24 mouse cellular contexts compared by ENCODE assay signal in the genomic region with DNA sequence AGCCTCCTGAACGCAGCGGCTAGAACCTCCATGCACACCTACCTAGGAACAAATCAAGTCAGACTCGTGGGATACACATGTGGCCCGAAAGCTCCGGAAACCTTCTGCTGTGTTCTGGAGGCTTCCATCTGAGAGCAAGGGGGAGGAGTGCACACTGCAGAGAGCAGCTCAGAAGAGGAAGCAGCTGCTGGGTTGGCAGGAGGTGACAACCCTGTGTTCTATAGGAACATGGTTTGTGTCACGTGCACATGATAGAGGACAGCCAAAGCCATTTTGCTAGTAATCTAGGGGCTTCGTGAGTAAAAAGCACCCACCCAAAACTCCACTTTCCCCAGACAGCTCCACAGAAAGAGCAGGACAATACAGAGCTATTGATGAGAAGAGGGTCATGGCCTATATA. TPM values are rescaled to one million over a fixed set of nuclear protein-coding genes. Genes with fewer than 3 reads are reported as not detected.
A peak's percentile ranks its signal among the peaks of the same experiment; 100 is the strongest.
DNase-seq lines count a peak whose midpoint lies in the region; ATAC-seq and TF ChIP-seq lines count a peak whose summit lies in the region.
"Had no signal": no experiment of that assay in that cellular context is flagged by ENCODE, and none has a peak within 500 bp of the region (broad histone marks: within the 10 kb centered on the region; RNA-seq: fewer than 3 reads in every experiment).

No protein-coding gene starts in this region.

- TF ChIP-seq POLR2A in lung, adult 2 months (IDR thresholded peaks at IDR 0.05; ENCODE audit: borderline replicate concordance, extremely low read depth, low read depth, low read length), result no peak

- TF ChIP-seq CTCF in lung, postnatal 0 days (IDR thresholded peaks at IDR 0.05), result no peak
- TF ChIP-seq CTCF in lung, adult 2 months (IDR thresholded peaks at IDR 0.05; ENCODE audit: insufficient read depth, low read length), result no peak
- no peak for TF ChIP-seq CTCF in left cerebral cortex, adult 2 months (IDR thresholded peaks at IDR 0.05)

- peak; percentile 20 for DNase-seq in lung, postnatal 0 days (ENCODE audit: low spot score)
- no peak for DNase-seq in lung, adult 2 months
- DNase-seq in thymus, adult 18-20 months, result peak; percentile 14 to 22
- DNase-seq in thymus, postnatal 4 days, result peak; percentile 44
- no peak for DNase-seq in kidney, postnatal 4 days
- DNase-seq in left cerebral cortex, adult 2 months (ENCODE audit: extremely low spot score in 1 of 2, low spot score in 2 of 2), result no peak
- DNase-seq: adrenal gland, postnatal 36 days; cerebellum, adult 2 months; cerebellum, postnatal 36 days; gastrocnemius, postnatal 10 days; heart, adult 2 months; heart, postnatal 4 days; lung, postnatal 14 days; retina, postnatal 1 day had no signal

- H3K4me2 ChIP-seq in lung, postnatal 0 days (replicated peaks; ENCODE audit: low read depth, low read length), result no peak overlapping the region
- H3K4me2 ChIP-seq: forebrain, embryonic 12.5 days; limb, embryonic 12.5 days; liver, embryonic 12.5 days; midbrain, embryonic 12.5 days had no signal

- no peak for TF ChIP-seq EP300 in lung, postnatal 0 days (IDR thresholded peaks at IDR 0.05)

- peak; percentile 54; the same call in 1 of the 2 replicates for ATAC-seq in lung, postnatal 0 days
- ATAC-seq in common myeloid progenitor, adult 5-6 weeks (replicated peaks; ENCODE audit: low read depth, poor library complexity, severe bottlenecking), result peak; percentile 98
- ATAC-seq: hindbrain, embryonic 16.5 days; intestine, embryonic 16.5 days; liver, embryonic 12.5 days had no signal

- no peak overlapping the region for H3K27ac ChIP-seq in lung, postnatal 0 days (ENCODE audit: low read length)
- no peak overlapping the region for H3K27ac ChIP-seq in left cerebral cortex, adult 2 months
- H3K27ac ChIP-seq: forebrain, embryonic 12.5 days; heart, adult 2 months; limb, embryonic 12.5 days; liver, embryonic 12.5 days; midbrain, embryonic 12.5 days had no signal

- intact Hi-C loops in left cerebral cortex, adult 2 months (cut with DNase I), result no loop called here

- H3K4me3 ChIP-seq in lung, postnatal 0 days (ENCODE audit: low read depth, low read length), result no peak overlapping the region
- H3K4me3 ChIP-seq in lung, adult 2 months (replicated peaks; ENCODE audit: extremely low read depth, low read depth, low read length), result no peak overlapping the region
- H3K4me3 ChIP-seq in left cerebral cortex, adult 2 months, result no peak overlapping the region
- H3K4me3 ChIP-seq: forebrain, embryonic 12.5 days; heart, adult 2 months; limb, embryonic 12.5 days; liver, embryonic 12.5 days; midbrain, embryonic 12.5 days; myocyte had no signal

- peaks cover 20% of the 10 kb centered on the region; the same call in 1 of the 2 replicates for H3K27me3 ChIP-seq in lung, postnatal 0 days (replicated peaks; ENCODE audit: insufficient read depth, low read length)

- H3K4me1 ChIP-seq in lung, postnatal 0 days (ENCODE audit: insufficient read depth, low read depth, low read length), result no peaks in the 10 kb centered on the region
- no peaks in the 10 kb centered on the region for H3K4me1 ChIP-seq in lung, adult 2 months (ENCODE audit: control insufficient read depth, insufficient read depth, low read length)
- H3K4me1 ChIP-seq: limb, embryonic 12.5 days; liver, embryonic 12.5 days had no signal

- no peak overlapping the region for H3K9ac ChIP-seq in lung, postnatal 0 days (replicated peaks; ENCODE audit: low read depth)
- H3K9ac ChIP-seq: forebrain, embryonic 12.5 days; limb, embryonic 12.5 days; liver, embryonic 12.5 days; midbrain, embryonic 12.5 days had no signal

- H3K9me3 ChIP-seq in lung, postnatal 0 days (ENCODE audit: low read length), result no peaks in the 10 kb centered on the region
- H3K9me3 ChIP-seq: forebrain, embryonic 12.5 days; liver, embryonic 12.5 days had no signal

- WGBS in lung, postnatal 0 days, result 56% methylated on average over 7 of the region's 7 CpGs
- WGBS in lung, adult 2 months, result 56% methylated on average over 7 of the region's 7 CpGs

- H3K36me3 ChIP-seq in lung, postnatal 0 days (ENCODE audit: insufficient read depth, low read length), result no peaks in the 10 kb centered on the region
- H3K36me3 ChIP-seq: forebrain, embryonic 12.5 days; G1E; limb, embryonic 12.5 days; liver, embryonic 12.5 days; midbrain, embryonic 12.5 days had no signal

RNA-seq across cellular contexts. Expression of gene Frrs1l, which starts 3.1 kb away (rescaled TPM):
- polyA plus RNA-seq in lung, postnatal 0 days (2015; fragmentation: Nextera tagmentation; extraction: Ambion mirVana), result 0.91 and 1.7 TPM in 2 replicates
- 0.01 and 0.04 TPM in 2 replicates for polyA plus RNA-seq in lung, adult 2 months (2012; rRNA removed)
- total RNA-seq in common myeloid progenitor, adult 5-6 weeks (2017), result not detected in 2 replicates
- 100 to 1,000 TPM; 204 to 212 TPM for total RNA-seq in left cerebral cortex, adult 2 months (2021)
- total RNA-seq: neutrophil, adult 5-6 weeks had no signal
- polyA plus RNA-seq: G1E, myocyte had no signal

RNA-seq across cellular contexts. Expression of gene Tmem245, which starts 46.1 kb away (rescaled TPM):
- 12.6 and 16.7 TPM in 2 replicates for polyA plus RNA-seq in lung, postnatal 0 days (2015; fragmentation: Nextera tagmentation; extraction: Ambion mirVana)
- 15.4 and 20.5 TPM in 2 replicates for polyA plus RNA-seq in lung, adult 2 months (2012; rRNA removed)
- 10.7 and 12.1 TPM in 2 replicates for total RNA-seq in common myeloid progenitor, adult 5-6 weeks (2017)
- total RNA-seq in left cerebral cortex, adult 2 months (2021), result 10 to 100 TPM; 41.7 to 42.2 TPM

Comparison
In these comparisons a context has a peak if more than half of its experiments do, and no peak if none do; other contexts are left out.
1. DNase-seq: peak in lung, postnatal 0 days (single experiment), thymus, adult 18-20 months (2 of 2) and thymus, postnatal 4 days (single experiment); none in lung, adult 2 months (single experiment), kidney, postnatal 4 days (0 of 2) and left cerebral cortex, adult 2 months (0 of 2).
2. RNA of gene Frrs1l, which starts 3.1 kb away (total RNA-seq): 204 to 212 TPM in left cerebral cortex, adult 2 months; not detected in common myeloid progenitor, adult 5-6 weeks; every median in the first group is over 100 times any median in the second.